Mouse (Mus musculus): ENCODE data around the gene Fbxo33. TPM values are rescaled to one million over a fixed set of nuclear protein-coding genes. Genes with fewer than 3 reads are reported as not detected.
A peak's percentile ranks its signal among the peaks of the same experiment; 100 is the strongest.
"Not testable (repeated sequence)": the region's sequence is repeated elsewhere in the genome, so short reads cannot be mapped to it uniquely, and the experiment has no call there.

Gene Fbxo33
- polyA plus RNA-seq (2015; fragmentation: Nextera tagmentation; extraction: Ambion mirVana) = 4.5 and 6.4 TPM in 2 replicates

DNA sequence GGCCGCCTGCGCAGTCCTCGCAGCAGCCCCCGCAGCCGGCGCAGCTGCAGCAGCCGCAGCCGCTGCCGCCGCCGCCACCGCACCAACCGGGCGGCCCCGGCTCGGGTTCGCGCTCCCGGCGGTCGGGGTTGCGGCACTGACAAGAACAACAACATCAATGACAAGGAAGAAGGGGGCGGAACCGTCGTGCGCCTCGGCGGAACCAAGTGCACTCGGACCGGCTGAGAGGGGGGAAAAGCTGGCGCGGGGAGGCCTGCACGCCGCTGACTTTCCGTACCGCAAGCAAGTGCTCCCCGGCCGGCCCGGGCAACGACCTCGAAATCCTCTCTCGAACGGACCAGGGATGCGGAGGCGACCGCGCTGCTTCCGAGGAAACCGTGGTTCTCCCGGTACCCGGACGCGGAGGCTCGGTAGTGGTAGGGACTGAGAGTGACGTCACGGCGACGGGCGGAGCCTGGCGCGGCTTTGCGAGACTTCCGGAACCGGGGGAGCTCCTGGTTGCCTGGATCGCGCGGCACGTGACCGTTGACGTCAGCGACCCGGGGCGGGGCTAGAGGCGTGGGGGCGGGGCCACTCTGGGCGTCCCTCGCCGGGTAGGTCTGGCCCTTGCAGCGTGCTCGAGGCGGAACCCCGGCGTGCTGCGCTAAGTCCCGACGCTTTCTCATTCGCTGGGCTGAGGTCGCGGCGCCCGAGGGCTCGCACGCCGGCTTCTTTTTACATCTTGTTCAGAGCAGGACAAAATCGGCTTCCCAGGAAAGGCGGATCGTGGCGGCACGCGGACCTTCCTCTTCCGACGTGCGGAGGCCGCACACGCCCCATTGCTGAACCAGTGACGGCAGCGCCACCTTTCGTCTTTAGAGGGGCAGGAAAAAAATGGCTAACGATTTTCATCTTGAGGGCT lies at the start of gene Fbxo33:
Gene Fbxo33 (minus strand): TSS at position 401 of the 901 bp plus-strand sequence.
- peak; percentile 98 for ATAC-seq (ENCODE audit: low FRiP score, low TSS enrichment)
- peak within 1 kb of the TSS; percentile 81 for H3K9ac ChIP-seq (replicated peaks; ENCODE audit: low read length)
- no peaks in the 10 kb centered on the region for H3K36me3 ChIP-seq (ENCODE audit: insufficient read depth, low read length)
- H3K27me3 ChIP-seq (ENCODE audit: insufficient read depth, low read length) = no peaks in the 10 kb centered on the region
- peaks cover 17% of the 10 kb centered on the region for H3K4me1 ChIP-seq (ENCODE audit: insufficient read depth, low read length)
- peak within 1 kb of the TSS; percentile 97 for H3K27ac ChIP-seq (ENCODE audit: low read length)
- peak within 1 kb of the TSS; percentile 82 for H3K4me2 ChIP-seq (replicated peaks; ENCODE audit: low read depth, low read length)
- under 1% methylated on average over 101 of the region's 109 CpGs for WGBS
- H3K4me3 ChIP-seq (ENCODE audit: low read length) = peak within 1 kb of the TSS; percentile 62
- H3K9me3 ChIP-seq (ENCODE audit: low read length) = no peaks in the 10 kb centered on the region

GRCm38 (mm10) chr12:59265942-59266231 lies 46.4 kb upstream of the Fbxo33 start:
- H3K4me1 ChIP-seq (ENCODE audit: insufficient read depth, low read length) = no peaks in the 10 kb centered on the region
- H3K4me3 ChIP-seq (ENCODE audit: low read length) = no peak overlapping the region
- no peaks in the 10 kb centered on the region for H3K9me3 ChIP-seq (ENCODE audit: low read length)
- H3K36me3 ChIP-seq (ENCODE audit: insufficient read depth, low read length) = no peaks in the 10 kb centered on the region
- no peaks in the 10 kb centered on the region for H3K27me3 ChIP-seq (ENCODE audit: insufficient read depth, low read length)
- H3K4me2 ChIP-seq (replicated peaks; ENCODE audit: low read depth, low read length) = no peak overlapping the region
- H3K27ac ChIP-seq (ENCODE audit: low read length) = no peak overlapping the region
- ATAC-seq (ENCODE audit: low FRiP score, low TSS enrichment) = no peak
- WGBS = 61% methylated on average over 4 of the region's 4 CpGs
- no peak overlapping the region for H3K9ac ChIP-seq (replicated peaks; ENCODE audit: low read length)

GRCm38 (mm10) chr12:59265207-59265941 lies 45.8 kb upstream of the Fbxo33 start:
- ATAC-seq (ENCODE audit: low FRiP score, low TSS enrichment) = no peak
- no peaks in the 10 kb centered on the region for H3K27me3 ChIP-seq (ENCODE audit: insufficient read depth, low read length)
- no peaks in the 10 kb centered on the region for H3K36me3 ChIP-seq (ENCODE audit: insufficient read depth, low read length)
- no peaks in the 10 kb centered on the region for H3K4me1 ChIP-seq (ENCODE audit: insufficient read depth, low read length)
- WGBS = 31% methylated on average over 15 of the region's 15 CpGs
- no peaks in the 10 kb centered on the region for H3K9me3 ChIP-seq (ENCODE audit: low read length)
- no peak overlapping the region for H3K27ac ChIP-seq (ENCODE audit: low read length)
- H3K4me3 ChIP-seq (ENCODE audit: low read length) = no peak overlapping the region
- H3K4me2 ChIP-seq (replicated peaks; ENCODE audit: low read depth, low read length) = no peak overlapping the region
- no peak overlapping the region for H3K9ac ChIP-seq (replicated peaks; ENCODE audit: low read length)

GRCm38 (mm10) chr12:59262841-59263240 lies 43.3 kb upstream of the Fbxo33 start:
- Histone ChIP-seq H3K27ac (ENCODE audit: low read length) (no peak overlapping the region), H3K4me1 (ENCODE audit: insufficient read depth, low read length) (no peaks in the 10 kb centered on the region), H3K36me3 (ENCODE audit: insufficient read depth, low read length) (no peaks in the 10 kb centered on the region), H3K27me3 (ENCODE audit: insufficient read depth, low read length) (no peaks in the 10 kb centered on the region), H3K4me2 (replicated peaks; ENCODE audit: low read depth, low read length) (no peak overlapping the region), H3K9me3 (ENCODE audit: low read length) (no peaks in the 10 kb centered on the region), H3K4me3 (ENCODE audit: low read length) (no peak overlapping the region), H3K9ac (replicated peaks; ENCODE audit: low read length) (no peak overlapping the region)
- ATAC-seq (ENCODE audit: low FRiP score, low TSS enrichment) = no peak
- whole genome bisulfite sequencing = 88% methylated on average over 3 of the region's 3 CpGs

DNA sequence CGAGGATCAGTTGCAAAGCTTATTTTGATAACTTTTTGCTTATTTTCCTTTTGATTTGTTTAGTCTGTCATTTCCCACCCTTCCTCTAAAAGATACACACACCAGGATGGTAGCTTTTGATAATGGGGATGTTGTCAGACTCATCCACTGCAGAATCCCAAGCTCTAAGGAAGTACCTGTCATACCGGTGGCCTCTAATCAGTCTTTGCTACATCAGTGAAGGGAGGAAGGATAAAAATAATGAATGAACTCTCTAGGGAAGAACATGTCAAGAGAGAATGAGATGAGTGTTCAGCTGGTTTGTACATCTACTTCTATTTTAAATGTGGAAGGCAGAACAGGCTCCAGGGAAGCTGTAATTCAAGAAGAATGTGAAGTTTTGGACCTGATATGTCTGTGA lies 41.3 kb upstream of the Fbxo33 start:
- Histone ChIP-seq H3K36me3 (ENCODE audit: insufficient read depth, low read length) (no peaks in the 10 kb centered on the region), H3K4me3 (ENCODE audit: low read length) (no peak overlapping the region), H3K4me1 (ENCODE audit: insufficient read depth, low read length) (no peaks in the 10 kb centered on the region), H3K27ac (ENCODE audit: low read length) (no peak overlapping the region), H3K9ac (replicated peaks; ENCODE audit: low read length) (no peak overlapping the region), H3K4me2 (replicated peaks; ENCODE audit: low read depth, low read length) (no peak overlapping the region), H3K27me3 (ENCODE audit: insufficient read depth, low read length) (no peaks in the 10 kb centered on the region), H3K9me3 (ENCODE audit: low read length) (no peaks in the 10 kb centered on the region)
- ATAC-seq (ENCODE audit: low FRiP score, low TSS enrichment) = no peak
- 49% methylated on average over 2 of the region's 2 CpGs for WGBS

DNA sequence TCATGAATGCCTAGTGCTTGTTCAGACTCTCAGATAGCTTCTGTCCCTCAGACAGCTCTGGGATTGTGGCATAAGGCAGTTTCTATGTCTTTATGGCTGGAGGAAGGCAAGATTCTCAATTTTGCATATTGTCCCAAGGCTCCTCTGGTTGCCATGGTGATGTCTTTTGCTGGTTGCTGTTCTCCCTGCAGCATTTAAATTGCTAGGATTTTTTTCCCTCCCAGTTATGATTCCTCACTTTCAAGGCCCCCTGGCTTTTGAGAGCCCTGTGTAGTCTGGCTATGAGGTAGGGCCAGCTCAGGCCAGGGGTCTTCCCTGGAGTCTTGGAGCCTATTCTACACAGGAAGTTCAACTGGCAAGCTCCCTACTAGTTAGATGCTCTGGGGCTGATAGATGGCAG lies 40.8 kb upstream of the Fbxo33 start:
- ATAC-seq (ENCODE audit: low FRiP score, low TSS enrichment) = no peak
- Histone ChIP-seq H3K4me2 (replicated peaks; ENCODE audit: low read depth, low read length) (no peak overlapping the region), H3K4me1 (ENCODE audit: insufficient read depth, low read length) (no peaks in the 10 kb centered on the region), H3K27ac (ENCODE audit: low read length) (no peak overlapping the region), H3K9me3 (ENCODE audit: low read length) (no peaks in the 10 kb centered on the region), H3K9ac (replicated peaks; ENCODE audit: low read length) (no peak overlapping the region), H3K4me3 (ENCODE audit: low read length) (no peak overlapping the region), H3K27me3 (ENCODE audit: insufficient read depth, low read length) (no peaks in the 10 kb centered on the region), H3K36me3 (ENCODE audit: insufficient read depth, low read length) (no peaks in the 10 kb centered on the region)

GRCm38 (mm10) chr12:59259015-59259414 lies 39.5 kb upstream of the Fbxo33 start:
- Histone ChIP-seq H3K27ac (ENCODE audit: low read length) (no peak overlapping the region), H3K4me1 (ENCODE audit: insufficient read depth, low read length) (no peaks in the 10 kb centered on the region), H3K9me3 (ENCODE audit: low read length) (no peaks in the 10 kb centered on the region), H3K4me2 (replicated peaks; ENCODE audit: low read depth, low read length) (no peak overlapping the region), H3K9ac (replicated peaks; ENCODE audit: low read length) (no peak overlapping the region), H3K27me3 (ENCODE audit: insufficient read depth, low read length) (no peaks in the 10 kb centered on the region), H3K4me3 (ENCODE audit: low read length) (no peak overlapping the region), H3K36me3 (ENCODE audit: insufficient read depth, low read length) (no peaks in the 10 kb centered on the region)
- 91% methylated on average over 5 of the region's 5 CpGs for WGBS
- ATAC-seq (ENCODE audit: low FRiP score, low TSS enrichment) = no peak

- no peaks in the 10 kb centered on the region for H3K36me3 ChIP-seq (ENCODE audit: insufficient read depth, low read length)
- no peaks in the 10 kb centered on the region for H3K27me3 ChIP-seq (ENCODE audit: insufficient read depth, low read length)
- no peaks in the 10 kb centered on the region for H3K9me3 ChIP-seq (ENCODE audit: low read length)
- ATAC-seq (ENCODE audit: low FRiP score, low TSS enrichment) = no peak
- H3K9ac ChIP-seq (replicated peaks; ENCODE audit: low read length) = no peak overlapping the region
- H3K4me3 ChIP-seq (ENCODE audit: low read length) = no peak overlapping the region
- WGBS = 78% methylated on average over 2 of the region's 2 CpGs
- H3K27ac ChIP-seq (ENCODE audit: low read length) = no peak overlapping the region
- H3K4me1 ChIP-seq (ENCODE audit: insufficient read depth, low read length) = no peaks in the 10 kb centered on the region
- no peak overlapping the region for H3K4me2 ChIP-seq (replicated peaks; ENCODE audit: low read depth, low read length)
Observed at GRCm38 (mm10) chr12:59250259-59250827, 30.8 kb upstream of the Fbxo33 start.

- 59% methylated on average over 1 of the region's 1 CpGs for WGBS
- no peaks in the 10 kb centered on the region for H3K27me3 ChIP-seq (ENCODE audit: insufficient read depth, low read length)
- no peaks in the 10 kb centered on the region for H3K9me3 ChIP-seq (ENCODE audit: low read length)
- H3K4me1 ChIP-seq (ENCODE audit: insufficient read depth, low read length) = no peaks in the 10 kb centered on the region
- no peak for ATAC-seq (ENCODE audit: low FRiP score, low TSS enrichment)
- H3K9ac ChIP-seq (replicated peaks; ENCODE audit: low read length) = no peak overlapping the region
- no peak overlapping the region for H3K4me3 ChIP-seq (ENCODE audit: low read length)
- no peak overlapping the region for H3K4me2 ChIP-seq (replicated peaks; ENCODE audit: low read depth, low read length)
- H3K27ac ChIP-seq (ENCODE audit: low read length) = no peak overlapping the region
- no peaks in the 10 kb centered on the region for H3K36me3 ChIP-seq (ENCODE audit: insufficient read depth, low read length)
Observed at GRCm38 (mm10) chr12:59248969-59249368, 29.4 kb upstream of the Fbxo33 start.

GRCm38 (mm10) chr12:59241031-59241430 lies 21.5 kb upstream of the Fbxo33 start:
- not testable (repeated sequence) for H3K4me1 ChIP-seq (ENCODE audit: insufficient read depth, low read length); ATAC-seq (ENCODE audit: low FRiP score, low TSS enrichment); H3K36me3 ChIP-seq (ENCODE audit: insufficient read depth, low read length); H3K4me2 ChIP-seq (replicated peaks; ENCODE audit: low read depth, low read length); H3K4me3 ChIP-seq (ENCODE audit: low read length); H3K9me3 ChIP-seq (ENCODE audit: low read length); H3K27me3 ChIP-seq (ENCODE audit: insufficient read depth, low read length); H3K27ac ChIP-seq (ENCODE audit: low read length); H3K9ac ChIP-seq (replicated peaks; ENCODE audit: low read length)
- 91% methylated on average over 8 of the region's 8 CpGs for WGBS
